Mouse (Mus musculus) ES-Bruce4 (cell line): ENCODE results near the gene 1810024B03Rik. TPM values are rescaled to one million over a fixed set of nuclear protein-coding genes. Genes with fewer than 3 reads are reported as not detected.

ENCODE experiments used
- H3K27ac ChIP-seq: 2 replicates; pipeline ENCODE4 v1.5.1; 2012; ENCODE audit warnings: low read length, inconsistent platforms; ENCODE audit not compliant: insufficient read depth
- H3K27me3 ChIP-seq: 2 replicates; pipeline ENCODE4 v1.6.1; 2012; ENCODE audit warnings: mild to moderate bottlenecking, low read length, inconsistent platforms; ENCODE audit not compliant: control insufficient read depth, poor library complexity, insufficient read depth, severe bottlenecking
- H3K36me3 ChIP-seq: 2 replicates; pipeline ENCODE4 v1.6.1; 2012; ENCODE audit warnings: inconsistent platforms, mild to moderate bottlenecking, low read length, moderate library complexity; ENCODE audit not compliant: control insufficient read depth, poor library complexity, insufficient read depth, severe bottlenecking
- H3K4me1 ChIP-seq: one replicate; pipeline ENCODE4 v1.8.1; 2011; ENCODE audit warnings: low read length; ENCODE audit not compliant: control insufficient read depth, insufficient read depth
- H3K4me3 ChIP-seq: 2 replicates; pipeline ENCODE4 v1.5.1; 2011; ENCODE audit warnings: low read depth, mild to moderate bottlenecking, low read length
- H3K9ac ChIP-seq: 2 replicates; pipeline ENCODE4 v1.6.1; 2012; ENCODE audit warnings: low read depth, mild to moderate bottlenecking, inconsistent platforms; ENCODE audit not compliant: poor library complexity, severe bottlenecking
- H3K9me3 ChIP-seq: replicated peaks from 2 replicates; pipeline ENCODE4 v1.6.1; 2012; ENCODE audit warnings: mild to moderate bottlenecking, low read length, inconsistent platforms; ENCODE audit not compliant: control insufficient read depth, poor library complexity, insufficient read depth, severe bottlenecking
- CTCF ChIP-seq: IDR thresholded peaks from one replicate; pipeline ENCODE4 v1.8.1; 2011; ENCODE audit warnings: low read depth, low read length
- EP300 ChIP-seq: IDR thresholded peaks from 2 replicates; pipeline ENCODE4 v1.6.1; 2011; ENCODE audit warnings: low read depth, low read length; ENCODE audit not compliant: insufficient read depth
- POLR2A ChIP-seq: IDR thresholded peaks from one replicate; pipeline ENCODE4 v1.8.1; 2011; ENCODE audit warnings: low read length; ENCODE audit not compliant: insufficient read depth
- polyA plus RNA-seq: library from polyadenylated mRNA; stranded (reverse); fragments of >200 nt; gene quantifications from 2 replicates; pipeline ENCODE4 v1.2.4, GENCODE M21; 2011; ENCODE audit warnings: low read depth; ENCODE audit not compliant: missing spikeins, insufficient read depth, insufficient read length

1810024B03Rik gene
- polyA plus RNA-seq, 1 experiment: 2.4 TPM

DNA sequence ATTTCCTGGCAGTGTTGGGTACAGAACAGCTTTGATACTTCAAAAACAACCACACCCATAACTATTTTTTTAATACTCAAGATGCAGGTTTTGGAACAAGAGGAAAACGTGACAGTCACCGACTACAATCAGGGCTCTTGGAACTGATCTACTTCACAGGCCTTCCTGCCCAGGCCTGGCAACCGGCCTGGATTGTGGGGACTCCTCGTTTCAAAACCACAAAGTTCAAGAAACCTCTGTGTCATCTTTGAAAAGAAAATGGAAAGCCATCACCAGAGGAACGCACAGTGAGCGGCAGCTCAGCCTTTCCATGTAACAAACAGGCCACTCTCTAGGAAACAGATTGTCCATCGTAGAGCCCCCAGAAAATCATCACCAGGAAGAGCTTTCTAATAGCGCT lies 69.0 kb downstream of the 1810024B03Rik start:
- TF ChIP-seq POLR2A (no peak), EP300 (no peak), CTCF (no peak)

GRCm38 (mm10) chr2:127138449-127138848 lies 69.6 kb downstream of the 1810024B03Rik start:
- no peak overlapping the region for H3K27ac ChIP-seq
- no peak overlapping the region for H3K4me3 ChIP-seq
- TF ChIP-seq EP300: no peak
- TF ChIP-seq POLR2A: no peak
- TF ChIP-seq CTCF: no peak
- no peak overlapping the region for H3K9ac ChIP-seq
- H3K36me3 ChIP-seq: peaks cover 5% of the 10 kb centered on the region; the same call in 1 of the 2 replicates
- no peaks in the 10 kb centered on the region for H3K27me3 ChIP-seq
- no peaks in the 10 kb centered on the region for H3K9me3 ChIP-seq
- H3K4me1 ChIP-seq: peaks cover 2% of the 10 kb centered on the region

More for the DNA sequence above, 69.0 kb downstream of the 1810024B03Rik start:
- Histone ChIP-seq H3K27me3 (no peaks in the 10 kb centered on the region), H3K27ac (no peak overlapping the region), H3K9ac (no peak overlapping the region), H3K4me3 (no peak overlapping the region), H3K4me1 (peaks cover 2% of the 10 kb centered on the region), H3K36me3 (peaks cover 5% of the 10 kb centered on the region; the same call in 1 of the 2 replicates), H3K9me3 (no peaks in the 10 kb centered on the region)

DNA sequence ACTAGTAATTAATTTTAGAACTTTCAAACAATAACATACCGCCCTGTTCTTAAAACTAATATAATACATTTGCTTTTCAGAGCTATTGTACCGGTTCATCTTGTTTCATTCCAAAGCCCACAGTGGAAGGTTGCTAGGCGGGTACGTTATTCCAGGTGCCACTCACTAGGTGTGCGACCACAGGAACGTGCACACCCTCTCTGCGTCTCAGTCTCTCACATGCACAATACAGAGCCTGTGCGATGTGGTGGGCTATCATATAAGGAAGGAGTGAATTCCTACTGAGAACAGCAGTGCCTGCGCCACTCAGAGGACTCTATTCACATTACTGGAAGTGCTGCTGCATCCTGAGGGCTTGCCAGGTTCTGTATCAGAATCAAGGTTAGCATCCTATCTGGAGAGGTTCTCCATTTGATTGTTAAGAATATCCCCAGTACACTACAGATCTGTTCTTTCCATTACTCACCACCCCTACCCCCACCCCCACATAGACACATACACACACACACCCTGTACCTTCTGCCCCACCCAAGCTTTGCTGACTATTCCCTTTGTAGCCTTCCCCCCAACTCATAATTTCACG lies 70.2 kb downstream of the 1810024B03Rik start:
- no peaks in the 10 kb centered on the region for H3K27me3 ChIP-seq
- no peaks in the 10 kb centered on the region for H3K9me3 ChIP-seq
- peaks cover 5% of the 10 kb centered on the region; the same call in 1 of the 2 replicates for H3K36me3 ChIP-seq
- H3K4me1 ChIP-seq: peaks cover 2% of the 10 kb centered on the region
- no peak overlapping the region; the same call in 1 of the 2 replicates for H3K9ac ChIP-seq
- TF ChIP-seq EP300 (no peak), POLR2A (no peak), CTCF (no peak)
- H3K4me3 ChIP-seq: no peak overlapping the region
- no peak overlapping the region for H3K27ac ChIP-seq

DNA sequence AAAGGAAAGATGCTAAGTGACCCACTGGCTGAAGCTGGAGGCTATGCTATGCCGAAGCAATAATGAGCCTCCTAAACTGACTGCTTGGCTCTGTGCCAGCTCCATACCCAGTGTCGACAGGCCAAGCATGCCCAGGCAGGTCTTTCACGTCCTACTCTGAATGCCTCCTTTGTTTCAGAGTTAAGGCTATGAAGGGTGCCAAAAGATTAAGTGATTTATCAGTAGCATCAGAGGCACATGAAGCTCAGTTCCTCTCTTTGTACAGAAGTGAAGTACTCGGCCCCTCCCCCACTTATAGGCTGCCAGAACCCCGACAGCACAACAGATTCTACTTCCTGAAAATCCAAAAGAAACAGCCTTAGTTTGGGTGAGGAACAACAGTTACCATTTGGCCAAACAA lies 71.1 kb downstream of the 1810024B03Rik start:
- Histone ChIP-seq H3K9ac (peak overlapping the region; percentile 40), H3K9me3 (no peaks in the 10 kb centered on the region), H3K4me3 (no peak overlapping the region), H3K27me3 (no peaks in the 10 kb centered on the region), H3K4me1 (peaks cover 6% of the 10 kb centered on the region), H3K27ac (peak overlapping the region; percentile 21), H3K36me3 (peaks cover 5% of the 10 kb centered on the region; the same call in 1 of the 2 replicates)
- TF ChIP-seq POLR2A: no peak
- no peak for TF ChIP-seq EP300
- TF ChIP-seq CTCF: no peak

Other genes with a start within 250 kb of the 1810024B03Rik start
- 19.9 and 20.2 TPM in 2 replicates for gene Ap4e1, start 199.6 kb downstream of the 1810024B03Rik start, polyA plus RNA-seq
- gene Blvra, start 137.6 kb downstream of the 1810024B03Rik start, polyA plus RNA-seq: 14.8 and 18.3 TPM in 2 replicates
- 90.3 and 97.1 TPM in 2 replicates for gene Ncaph, start 74.3 kb downstream of the 1810024B03Rik start, polyA plus RNA-seq
- gene Itpripl1, start 64.8 kb downstream of the 1810024B03Rik start, polyA plus RNA-seq: 9.1 and 10.2 TPM in 2 replicates
- 137 and 143 TPM in 2 replicates for gene Snrnp200, start 106 bp upstream of the 1810024B03Rik start, polyA plus RNA-seq
- gene Ciao1, start 39.5 kb upstream of the 1810024B03Rik start, polyA plus RNA-seq: 43.7 and 53.8 TPM in 2 replicates
- gene Tmem127, start 39.6 kb upstream of the 1810024B03Rik start, polyA plus RNA-seq: 21.7 and 22.3 TPM in 2 replicates
- 45.0 and 45.7 TPM in 2 replicates for gene Stard7, start 61.9 kb upstream of the 1810024B03Rik start, polyA plus RNA-seq
- 0.61 and 1.9 TPM in 2 replicates for gene Dusp2, start 127.9 kb upstream of the 1810024B03Rik start, polyA plus RNA-seq
- gene Astl, start 130.4 kb upstream of the 1810024B03Rik start, polyA plus RNA-seq: not detected in 2 replicates
- gene Adra2b, start 154.9 kb upstream of the 1810024B03Rik start, polyA plus RNA-seq: 1.5 and 2.1 TPM in 2 replicates
- gene Gpat2, start 216.9 kb upstream of the 1810024B03Rik start, polyA plus RNA-seq: 0.43 and 1.2 TPM in 2 replicates
- gene Fahd2a, start 236.3 kb upstream of the 1810024B03Rik start, polyA plus RNA-seq: 14.8 and 16.1 TPM in 2 replicates